Mouse (Mus musculus) testis, adult 2 months (tissue): ENCODE measurements around the gene Tango6.

Source experiments
- CTCF ChIP-seq: fragments of 200-500 bp; IDR thresholded peaks from 2 replicates; pipeline ENCODE4 v1.5.1; 2012; ENCODE audit warnings: low read depth, mild to moderate bottlenecking, inconsistent platforms, low read length, moderate library complexity; ENCODE audit not compliant: control insufficient read depth, insufficient read depth, insufficient replicate concordance
- POLR2A ChIP-seq: fragments of 200-500 bp; IDR thresholded peaks from 2 replicates; pipeline ENCODE4 v1.6.1; 2012; ENCODE audit warnings: low read depth, mild to moderate bottlenecking, inconsistent platforms, low read length, moderate library complexity; ENCODE audit not compliant: control insufficient read depth

DNA sequence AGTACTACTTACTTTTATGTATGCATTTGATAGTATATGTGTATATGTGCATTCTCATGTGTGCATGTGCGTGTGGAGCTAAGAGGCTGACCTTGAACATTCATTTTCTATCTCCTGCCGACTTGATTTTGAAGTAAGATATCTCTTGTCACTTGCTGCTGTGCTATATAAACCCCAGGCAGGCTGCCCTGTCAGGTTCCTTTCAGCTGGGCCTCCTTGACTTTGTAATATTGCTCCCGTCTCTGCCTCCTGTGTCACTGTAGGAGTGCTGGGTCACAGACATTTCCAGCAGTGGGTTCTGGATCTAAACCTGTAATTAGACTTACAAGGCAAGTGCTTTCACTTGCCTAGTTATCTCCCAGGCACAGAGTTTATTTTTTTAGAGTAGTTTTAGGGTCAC is 50.8 kb downstream of the Tango6 start:
- TF ChIP-seq CTCF (no peak), POLR2A (no peak)
